Mouse (Mus musculus) fibroblast of lung, adult 2 months (primary cell): ENCODE measurements at regions not wholly inside any gene's neighbourhood (a gene's known extent, or its start where the extent isn't known, plus 50 kb on each side); places are given as distances from the start of the nearest gene placed in this dataset.

Experiments
- DNase-seq: peaks from one replicate; pipeline ENCODE4 v3.0.0-alpha.2; 2011; ENCODE audit warnings: low read depth

DNA sequence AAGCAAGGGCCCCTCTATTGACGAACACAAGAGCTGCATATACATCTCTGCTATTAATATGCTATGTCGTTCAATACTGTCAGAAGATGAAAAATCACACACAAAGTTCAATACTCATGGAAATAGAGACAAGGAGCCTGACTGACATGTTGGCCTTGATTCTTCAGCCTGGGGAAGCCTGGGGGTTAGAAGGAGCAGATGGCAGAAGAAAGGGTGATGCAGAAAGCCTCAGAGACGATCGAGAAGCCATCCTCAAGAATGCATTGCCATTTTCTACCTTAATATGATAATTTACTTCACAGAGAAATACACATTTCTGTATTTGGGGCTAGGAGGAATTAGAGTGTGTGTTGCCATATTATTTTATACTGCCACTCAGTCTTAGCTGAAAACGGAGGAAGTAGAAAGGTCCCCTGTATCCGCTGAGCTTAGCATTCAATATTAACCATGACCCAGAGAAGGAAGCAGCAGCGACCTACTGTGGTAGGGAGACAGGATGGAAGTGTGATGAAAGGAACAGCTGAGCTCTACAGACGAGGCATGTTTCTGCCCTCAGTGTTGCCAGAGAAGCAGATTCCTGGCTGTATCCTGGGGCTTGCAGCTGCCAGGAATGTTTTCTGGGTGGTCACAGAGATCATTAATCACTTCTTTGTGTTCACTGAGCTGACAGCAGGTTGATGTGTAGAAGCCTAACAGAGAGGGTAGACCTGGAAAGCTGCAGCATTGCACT lies 105.2 kb downstream of the Lrig3 start:
- DNase-seq: no peak

DNA sequence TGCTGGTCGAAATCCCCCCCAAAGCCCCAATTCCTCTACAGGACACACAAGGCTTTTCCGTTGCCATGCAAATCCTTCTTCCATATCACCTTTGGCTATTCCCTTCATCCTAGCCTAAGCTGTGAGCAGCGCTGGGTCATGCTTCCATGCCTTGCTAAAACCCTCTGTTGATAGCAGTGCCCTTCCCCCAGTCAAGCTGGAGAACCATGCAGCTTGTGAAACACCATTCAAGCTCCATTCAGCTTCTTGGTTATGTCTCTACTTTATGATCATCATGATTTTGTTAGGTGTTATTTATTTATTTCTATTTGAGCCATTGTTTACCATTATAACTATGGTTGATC lies 105.7 kb downstream of the Lrig3 start:
- no peak for DNase-seq

GRCm38 (mm10) chr10:126077313-126077966 lies 111.5 kb downstream of the Lrig3 start:
- no peak for DNase-seq

GRCm38 (mm10) chr10:126082576-126082975 lies 116.6 kb downstream of the Lrig3 start:
- no peak for DNase-seq

- no peak for DNase-seq
Measured at GRCm38 (mm10) chr10:126086684-126087083, 120.7 kb downstream of the Lrig3 start.

GRCm38 (mm10) chr10:126094238-126094880 lies 128.4 kb downstream of the Lrig3 start:
- DNase-seq: no peak

DNA sequence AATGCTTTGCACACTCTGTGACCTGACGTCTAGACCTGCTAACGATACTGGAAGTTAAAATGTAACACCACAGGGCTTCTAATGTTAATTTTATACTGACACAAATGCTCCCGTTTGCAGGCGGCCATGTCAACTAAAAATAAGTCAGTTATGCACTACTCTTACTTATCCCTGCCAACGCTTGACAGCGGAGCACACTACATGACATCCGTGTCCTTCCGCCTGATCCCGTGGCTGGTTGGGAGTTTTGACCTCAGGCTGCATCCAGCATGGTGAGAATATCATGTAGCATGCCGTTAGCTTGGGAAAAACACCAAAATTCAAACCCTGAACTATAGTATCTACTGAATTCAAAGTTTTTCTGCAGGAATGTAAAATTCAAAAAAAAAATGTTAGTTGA lies 131.9 kb downstream of the Lrig3 start:
- no peak for DNase-seq

DNA sequence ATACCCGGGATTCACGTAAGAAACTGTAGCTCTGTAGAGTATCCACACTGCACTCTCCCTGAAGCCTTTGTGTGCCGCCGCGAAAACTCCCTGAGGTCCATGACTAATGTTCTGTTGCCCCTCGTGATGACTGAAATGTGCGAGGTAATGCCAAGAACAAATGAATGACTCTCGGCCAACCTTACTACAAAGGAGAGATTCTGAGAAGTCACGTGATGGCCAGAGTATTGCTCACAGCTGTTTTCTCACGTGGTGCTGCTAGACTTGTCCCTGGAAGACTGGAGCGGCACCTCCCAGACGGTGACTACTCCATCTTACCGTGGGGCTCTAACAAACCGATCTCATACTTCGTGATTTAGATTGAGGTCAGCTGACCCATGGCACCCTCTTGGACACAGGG lies 136.9 kb downstream of the Lrig3 start:
- peak; percentile 90 for DNase-seq

GRCm38 (mm10) chr10:126113106-126113505 lies 147.1 kb downstream of the Lrig3 start:
- no peak for DNase-seq

DNA sequence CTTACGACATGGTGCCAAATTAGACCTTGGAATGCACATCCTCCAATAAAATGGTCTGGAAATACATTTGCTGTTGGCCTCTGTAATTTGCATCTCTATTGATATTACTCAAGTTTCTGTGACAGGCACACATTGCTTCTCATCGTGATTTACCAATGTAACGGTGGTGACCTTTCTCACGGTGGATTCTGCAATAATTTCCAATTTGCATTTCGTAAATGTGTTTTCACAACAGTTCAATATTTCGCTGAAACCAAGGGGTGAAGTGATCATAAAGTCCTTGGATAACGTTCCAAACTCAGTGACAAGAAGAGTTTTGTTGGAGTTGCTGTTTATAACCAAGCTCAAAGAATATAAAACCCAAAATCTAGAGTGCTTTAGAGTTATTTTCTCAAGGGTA lies 149.4 kb downstream of the Lrig3 start:
- no peak for DNase-seq

DNA sequence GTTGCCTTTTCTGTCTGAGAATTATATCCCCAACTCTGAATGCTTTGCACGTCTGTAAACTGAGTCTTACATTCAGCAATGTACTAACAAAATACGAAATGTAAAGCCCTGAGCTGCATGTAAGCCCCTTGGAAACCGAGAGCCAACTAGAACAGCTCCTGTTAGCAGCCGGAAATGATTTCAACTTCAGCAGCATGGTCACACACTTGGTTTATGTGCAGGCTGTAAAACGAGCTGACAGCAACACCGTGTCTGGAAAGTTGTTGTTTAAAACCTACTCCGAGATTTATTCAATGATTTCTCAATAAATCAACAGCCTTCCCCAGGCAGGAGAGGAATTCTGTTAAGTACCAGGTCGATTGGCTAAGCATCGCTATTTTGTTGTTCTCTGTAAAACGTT lies 155.7 kb downstream of the Lrig3 start:
- DNase-seq: no peak

DNA sequence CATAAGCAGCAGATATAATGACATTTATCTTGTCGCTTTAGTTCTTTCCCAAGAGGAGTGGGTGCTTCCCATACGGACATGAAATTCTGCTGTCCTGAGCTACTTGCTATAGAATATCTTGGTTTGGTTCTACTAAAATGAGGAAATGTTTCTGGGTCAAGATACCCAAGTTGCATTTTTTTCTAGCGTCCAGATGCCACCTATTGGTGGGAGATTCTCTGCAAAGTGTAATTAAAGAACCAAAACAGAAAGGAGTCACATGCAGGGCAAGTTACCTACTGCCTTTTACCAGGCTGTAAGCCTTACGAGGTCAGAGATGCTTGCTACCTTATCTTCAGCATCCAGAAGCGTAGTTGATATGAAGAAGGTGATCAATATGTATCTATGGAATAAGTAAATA lies 156.5 kb downstream of the Lrig3 start:
- no peak for DNase-seq

- no peak for DNase-seq
Measured at GRCm38 (mm10) chr10:126133188-126133587, 167.2 kb downstream of the Lrig3 start.

DNA sequence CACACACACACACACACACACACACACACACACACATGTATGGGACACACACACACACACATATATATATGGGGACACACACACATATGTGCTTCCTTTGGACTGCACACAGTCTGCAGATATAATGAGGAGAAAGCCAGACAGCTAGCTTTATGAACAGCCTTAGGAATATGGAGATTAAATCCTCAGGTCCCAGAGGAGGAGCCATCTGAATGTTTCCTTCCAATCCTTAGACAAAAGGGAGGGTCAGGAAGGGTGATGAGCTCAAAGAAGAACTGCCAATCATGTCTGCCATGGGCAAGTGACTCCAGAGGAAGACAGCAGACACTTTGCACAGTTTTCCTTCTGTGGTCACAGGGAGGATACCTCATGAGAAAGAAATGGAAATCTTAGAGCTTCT lies 168.0 kb downstream of the Lrig3 start:
- DNase-seq: no peak

- DNase-seq: no peak
Measured at GRCm38 (mm10) chr10:126138585-126138984, 172.6 kb downstream of the Lrig3 start.

DNA sequence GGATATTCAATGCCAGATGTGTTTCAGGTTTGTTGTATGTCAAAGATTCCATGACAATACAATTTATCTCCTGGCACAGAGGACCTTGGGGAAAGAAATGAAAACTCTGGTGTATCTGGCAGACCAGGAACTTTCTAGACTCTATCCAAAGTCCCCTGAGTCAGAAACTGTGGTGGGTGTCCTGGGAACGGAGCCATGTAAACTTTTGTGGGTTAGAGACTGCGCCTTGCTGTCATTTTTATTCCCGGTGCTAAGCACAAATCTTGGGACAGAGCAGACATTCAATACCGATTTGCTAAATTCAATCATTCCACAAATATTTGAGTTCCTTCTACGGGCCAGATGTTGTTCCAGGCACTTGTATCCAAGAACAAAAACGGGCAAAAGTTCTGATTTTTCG lies 175.6 kb downstream of the Lrig3 start:
- peak; percentile 82 for DNase-seq

GRCm38 (mm10) chr10:126143833-126144232 lies 177.9 kb downstream of the Lrig3 start:
- DNase-seq: peak; percentile 85

- no peak for DNase-seq
Measured at GRCm38 (mm10) chr10:126144609-126145202, 178.7 kb downstream of the Lrig3 start.

GRCm38 (mm10) chr10:126157300-126157699 lies 191.3 kb downstream of the Lrig3 start:
- DNase-seq: peak; percentile 82

- no peak for DNase-seq
Measured at GRCm38 (mm10) chr10:126165215-126165614, 199.2 kb downstream of the Lrig3 start.

DNA sequence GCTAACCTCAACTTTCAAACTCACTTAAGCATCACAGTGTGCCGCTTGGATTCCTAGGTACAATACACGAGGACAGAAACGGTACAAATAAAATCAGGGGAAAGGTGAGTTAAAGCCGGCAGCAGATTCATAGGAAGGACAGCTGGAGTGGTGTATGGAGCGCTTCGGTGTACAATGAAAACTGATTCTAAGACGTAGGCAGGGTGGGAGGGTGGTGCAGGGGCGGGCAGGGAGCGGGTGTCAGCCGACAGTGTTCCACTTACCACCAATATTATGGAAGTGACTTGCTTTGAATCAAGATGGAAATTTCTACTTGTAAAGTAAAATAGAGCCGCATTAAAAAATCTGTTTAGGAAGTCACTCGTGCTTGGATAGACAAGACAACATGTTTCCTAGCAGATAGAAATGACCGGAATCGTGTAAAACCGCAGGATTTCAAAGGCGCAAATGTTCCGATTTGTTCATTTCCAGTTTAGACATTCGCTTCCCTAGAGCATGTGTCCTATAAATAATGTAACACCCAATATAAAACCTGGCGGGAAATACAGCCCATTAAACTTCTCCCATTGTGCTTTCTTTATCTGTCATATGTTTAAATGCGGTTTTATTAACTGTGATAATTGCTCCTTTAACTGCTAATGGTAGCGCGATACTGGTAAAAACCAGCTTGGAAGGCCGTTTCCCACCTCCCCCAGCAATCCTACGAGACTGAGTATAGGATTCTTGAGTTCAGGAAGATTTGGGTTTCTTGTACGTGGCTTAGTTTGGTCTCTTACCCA lies 203.3 kb downstream of the Lrig3 start:
- DNase-seq: no peak

DNA sequence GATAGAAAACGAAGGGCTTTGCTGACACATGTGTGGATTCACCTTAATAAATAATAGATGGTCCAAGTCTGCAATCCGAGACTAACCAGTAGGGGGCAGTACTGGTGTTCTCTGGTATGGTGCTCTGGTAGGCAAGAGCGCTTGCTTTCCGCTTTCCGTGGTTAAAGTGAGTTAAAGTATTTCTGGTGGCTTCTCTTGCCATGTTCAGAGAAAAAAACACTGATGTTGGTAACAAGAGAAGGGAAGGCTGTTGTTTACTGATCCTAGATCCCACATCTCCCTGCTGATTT lies 203.9 kb downstream of the Lrig3 start:
- no peak for DNase-seq
